Mouse (Mus musculus) heart, embryonic 13.5 days (tissue): ENCODE measurements around the gene Kansl1. TPM values are rescaled to one million over a fixed set of nuclear protein-coding genes. Genes with fewer than 3 reads are reported as not detected.

ENCODE experiments used
- ATAC-seq: fragments of 200-750 bp; cut with Nextera tagmentation; 2 replicates; pipeline ENCODE4 v1.8.0; 2017; ENCODE audit warnings: moderate TSS enrichment; ENCODE audit not compliant: insufficient number of reproducible peaks, low FRiP score, low TSS enrichment; ENCODE audit errors: extremely low read depth
- H3K27ac ChIP-seq: fragments of 300-500 bp; sonication (generic); replicated peaks from 2 replicates; pipeline ENCODE4 v1.5.1; 2015; ENCODE audit warnings: moderate library complexity, mild to moderate bottlenecking, inconsistent platforms
- H3K27me3 ChIP-seq: fragments of 300-500 bp; sonication (generic); replicated peaks from 2 replicates; pipeline ENCODE4 v1.6.1; 2015; ENCODE audit warnings: mild to moderate bottlenecking, inconsistent platforms
- H3K36me3 ChIP-seq: fragments of 300-500 bp; sonication (generic); 2 replicates; pipeline ENCODE4 v1.6.1; 2015; ENCODE audit warnings: mild to moderate bottlenecking, inconsistent platforms
- H3K4me1 ChIP-seq: fragments of 300-500 bp; sonication (generic); 2 replicates; pipeline ENCODE4 v1.6.1; 2015; ENCODE audit warnings: inconsistent platforms
- H3K4me2 ChIP-seq: fragments of 300-500 bp; sonication (generic); 2 replicates; pipeline ENCODE4 v1.6.1; 2015; ENCODE audit warnings: inconsistent platforms, mild to moderate bottlenecking, moderate library complexity
- H3K4me3 ChIP-seq: fragments of 300-500 bp; sonication (generic); 2 replicates; pipeline ENCODE4 v1.5.1; 2015; ENCODE audit warnings: moderate library complexity, mild to moderate bottlenecking, inconsistent platforms
- H3K9ac ChIP-seq: fragments of 300-500 bp; sonication (generic); 2 replicates; pipeline ENCODE4 v1.6.1; 2015; ENCODE audit warnings: inconsistent platforms, mild to moderate bottlenecking, moderate library complexity
- H3K9me3 ChIP-seq: fragments of 300-500 bp; sonication (generic); 2 replicates; pipeline ENCODE4 v1.6.1; 2016; ENCODE audit warnings: inconsistent platforms
- WGBS: fragments of 180-500 bp; shearing (Covaris S2); methylation state at CpG from one replicate; pipeline ENCODE4 v1.1.7; 2015; ENCODE audit warnings: mixed read lengths; 5-methylcytosine and 5-hydroxymethylcytosine counted together
- microRNA-seq: library from miRNA; unstranded; fragments of <30 nt; microRNA quantifications from one replicate; pipeline ENCODE4, GENCODE M21; 2016
- polyA plus RNA-seq: library from polyadenylated mRNA; unstranded; fragments of >200 nt; fragmentation: Nextera tagmentation; extraction: Ambion mirVana; gene quantifications from 2 replicates; pipeline ENCODE4 v1.2.1, GENCODE M21; 2015

Gene Kansl1
- polyA plus RNA-seq, 1 experiment from 2014 or later: 13.3 TPM

DNA sequence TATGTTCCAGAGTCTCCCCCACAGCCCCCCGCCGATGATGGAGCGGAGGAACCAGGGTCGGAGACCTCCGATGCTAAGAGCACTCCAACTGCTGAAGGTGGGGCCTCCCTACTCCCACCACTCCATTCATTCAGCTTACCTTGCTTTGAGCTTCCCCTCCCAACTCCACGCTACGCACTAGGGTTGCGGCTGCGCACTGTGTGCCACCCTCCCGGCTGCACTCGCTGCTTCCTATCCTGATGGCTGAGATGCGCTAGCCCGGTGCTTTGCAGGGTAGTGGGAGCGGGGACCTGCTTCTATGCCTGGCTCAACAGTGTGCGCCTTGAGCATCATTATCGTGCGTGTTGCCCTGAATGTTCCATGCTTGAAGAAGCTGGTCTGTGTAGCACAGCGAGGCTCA lies 181.5 kb downstream of the Kansl1 start:
- H3K27me3 ChIP-seq: peaks cover under 1% of the 10 kb centered on the region; the same call in 1 of the 2 replicates
- peaks cover 11% of the 10 kb centered on the region for H3K4me1 ChIP-seq
- H3K9ac ChIP-seq: no peak overlapping the region
- no peak overlapping the region for H3K4me2 ChIP-seq
- H3K36me3 ChIP-seq: no peaks in the 10 kb centered on the region
- H3K4me3 ChIP-seq: no peak overlapping the region
- no peaks in the 10 kb centered on the region for H3K9me3 ChIP-seq
- no peak for ATAC-seq
- 87% methylated on average over 18 of the region's 18 CpGs for WGBS
- no peak overlapping the region for H3K27ac ChIP-seq

Small RNAs within 50 kb of the gene (microRNA-seq; reads per million reads assigned to microRNA genes)
- not detected for gene Gm47315

Other genes starting within 250 kb of the Kansl1 start
- 1.1 and 1.2 TPM in 2 replicates for gene Mapt, start 237.5 kb downstream of the Kansl1 start, polyA plus RNA-seq
- gene Cdc27, start 81.8 kb upstream of the Kansl1 start, polyA plus RNA-seq: 31.7 TPM in 2 replicates
- 2,381 and 2,697 TPM in 2 replicates for gene Myl4, start 81.8 kb upstream of the Kansl1 start, polyA plus RNA-seq
- gene Itgb3, start 139.1 kb upstream of the Kansl1 start, polyA plus RNA-seq: 5.0 and 5.1 TPM in 2 replicates
- 0.01 TPM in 1 of 2 replicates, not detected in the other for gene Gm11639, start 216.8 kb upstream of the Kansl1 start, polyA plus RNA-seq